Mouse (Mus musculus): ENCODE results near the gene Fam57a. TPM values are rescaled to one million over a fixed set of nuclear protein-coding genes. Genes with fewer than 3 reads are reported as not detected.

Fam57a gene
- polyA plus RNA-seq, 1 experiment = 21.4 TPM

DNA sequence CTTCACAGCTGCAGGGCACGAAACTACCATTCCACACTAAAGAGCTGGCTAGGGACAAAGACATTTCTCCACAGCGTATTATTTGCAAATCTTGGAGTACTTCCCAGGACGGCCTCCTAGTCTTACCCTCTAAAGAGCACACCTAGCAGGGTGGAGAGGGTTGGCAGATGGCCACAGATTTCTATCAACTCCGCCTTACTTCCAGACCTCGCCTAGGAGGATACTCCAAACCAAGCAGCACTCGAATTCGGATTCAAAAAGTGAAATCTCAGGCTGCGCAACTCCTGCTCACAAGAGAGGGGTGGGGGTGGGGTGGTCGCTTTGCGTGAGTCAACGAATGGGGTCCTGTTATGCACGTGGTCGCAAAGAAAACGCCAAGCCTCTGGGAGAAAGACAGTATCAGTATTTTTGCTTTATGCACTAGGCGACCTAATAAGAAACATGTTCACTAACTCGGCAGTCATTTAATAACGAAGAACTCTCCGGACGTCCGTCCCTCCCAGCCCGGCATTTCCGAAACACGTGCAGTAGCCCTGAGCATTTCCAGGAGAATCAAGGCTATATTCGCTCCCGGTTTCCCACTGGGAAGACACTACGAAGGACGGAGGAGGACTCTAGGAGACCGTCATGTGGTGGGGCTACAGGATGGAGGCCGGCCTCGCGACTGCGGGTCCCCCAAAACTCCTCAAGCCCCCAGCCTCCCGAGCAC, 37.4 kb downstream of the Fam57a start:
- Histone ChIP-seq H3K4me3 (ENCODE audit: insufficient read depth, poor library complexity, severe bottlenecking) (peak overlapping the region; percentile 99), H3K79me2 (ENCODE audit: control insufficient read depth, insufficient read depth) (peaks cover 53% of the 10 kb centered on the region), H3K36me3 (ENCODE audit: control insufficient read depth, insufficient read depth) (peaks cover 53% of the 10 kb centered on the region), H3K79me3 (ENCODE audit: low read depth) (peaks cover 20% of the 10 kb centered on the region), H3ac (ENCODE audit: control insufficient read depth, insufficient read length, low read depth) (peak overlapping the region; percentile 90), H3K27me3 (ENCODE audit: control insufficient read depth, insufficient read depth, insufficient read length) (no peaks in the 10 kb centered on the region)
- TF ChIP-seq MAX (IDR thresholded peaks at IDR 0.05) (peak; percentile 58), USF1 (IDR thresholded peaks at IDR 0.05; ENCODE audit: low read depth) (no peak), MYOD1 (IDR thresholded peaks at IDR 0.05; ENCODE audit: control insufficient read depth, insufficient read length, low read depth) (no peak), CEBPB (IDR thresholded peaks at IDR 0.05; ENCODE audit: low read depth) (no peak)

DNA sequence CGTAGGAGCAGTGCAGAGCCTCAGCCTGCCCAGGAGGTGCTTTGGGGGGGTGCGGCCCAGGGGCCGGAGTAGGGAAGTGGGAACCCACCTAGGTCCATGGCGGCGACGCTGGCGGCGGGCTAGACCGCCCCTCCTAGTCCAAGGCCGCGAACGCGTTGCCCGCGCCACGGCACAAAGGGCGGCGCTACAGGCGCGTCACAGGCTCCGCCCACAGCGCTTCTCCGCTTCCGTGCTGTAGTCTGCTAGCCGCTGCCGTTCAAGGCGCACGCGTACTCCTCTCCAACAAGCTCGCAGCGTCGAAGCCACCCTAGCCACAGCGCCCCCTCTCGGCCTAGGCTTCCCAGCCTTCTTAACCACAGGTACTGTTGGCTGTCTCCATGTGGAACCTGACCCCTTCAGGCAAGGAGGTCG, 37.9 kb downstream of the Fam57a start, which contains the start of the genes Dbil5 and Gemin4:
Dbil5 (plus strand) TSS at position 219 of the 411 bp plus-strand sequence.
Gemin4 (minus strand) TSS at position 275 of the 411 bp plus-strand sequence.
- peak within 1 kb of the TSS; percentile 90 for H3ac ChIP-seq (ENCODE audit: control insufficient read depth, insufficient read length, low read depth)
- H3K79me2 ChIP-seq (ENCODE audit: control insufficient read depth, insufficient read depth) = peaks cover 47% of the 10 kb centered on the region
- peaks cover 48% of the 10 kb centered on the region for H3K36me3 ChIP-seq (ENCODE audit: control insufficient read depth, insufficient read depth)
- TF ChIP-seq CTCF (IDR thresholded peaks at IDR 0.05; ENCODE audit: control insufficient read depth, insufficient read depth, insufficient read length) (peak; percentile 95), USF1 (IDR thresholded peaks at IDR 0.05; ENCODE audit: low read depth) (no peak), FOSL1 (IDR thresholded peaks at IDR 0.05; ENCODE audit: insufficient read depth, low read length, poor library complexity, severe bottlenecking) (no peak), MAX (IDR thresholded peaks at IDR 0.05) (peak; percentile 83)
- H3K27me3 ChIP-seq (ENCODE audit: control insufficient read depth, insufficient read depth, insufficient read length) = no peaks in the 10 kb centered on the region
- H3K4me3 ChIP-seq (ENCODE audit: insufficient read depth, poor library complexity, severe bottlenecking) = peak within 1 kb of the TSS; percentile 99
- H3K79me3 ChIP-seq (ENCODE audit: low read depth) = peaks cover 20% of the 10 kb centered on the region

DNA sequence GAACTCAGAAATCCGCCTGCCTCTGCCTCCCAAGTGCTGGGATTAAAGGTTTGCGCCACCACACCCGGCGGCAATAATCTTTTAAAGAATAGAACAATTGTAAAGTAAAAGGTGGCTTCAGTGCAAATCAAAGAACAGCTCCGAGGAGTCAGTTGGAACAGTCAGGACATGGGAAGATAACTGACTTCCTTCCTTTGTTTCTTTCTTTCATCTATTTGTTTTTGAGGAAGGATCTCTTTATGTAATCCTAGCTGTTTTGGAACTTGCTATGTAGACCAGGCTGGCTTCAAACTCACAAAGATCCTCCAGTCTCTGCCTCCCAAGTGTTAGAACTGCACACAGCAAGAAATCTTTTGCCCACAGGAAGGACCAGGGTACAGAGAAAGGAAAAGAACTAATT, 45.2 kb downstream of the Fam57a start:
- Histone ChIP-seq H3K4me3 (ENCODE audit: insufficient read depth, poor library complexity, severe bottlenecking) (no peak overlapping the region), H3K27me3 (ENCODE audit: control insufficient read depth, insufficient read depth, insufficient read length) (no peaks in the 10 kb centered on the region), H3K36me3 (ENCODE audit: control insufficient read depth, insufficient read depth) (peaks cover 28% of the 10 kb centered on the region), H3ac (ENCODE audit: control insufficient read depth, insufficient read length, low read depth) (no peak overlapping the region), H3K79me2 (ENCODE audit: control insufficient read depth, insufficient read depth) (no peaks in the 10 kb centered on the region), H3K79me3 (ENCODE audit: low read depth) (no peaks in the 10 kb centered on the region)
- TF ChIP-seq MYOG (IDR thresholded peaks at IDR 0.05; ENCODE audit: control insufficient read depth, extremely low read depth, insufficient read length) = no peak
- TF ChIP-seq FOSL1 (IDR thresholded peaks at IDR 0.05; ENCODE audit: insufficient read depth, low read length, poor library complexity, severe bottlenecking) = no peak
- TF ChIP-seq MAX (IDR thresholded peaks at IDR 0.05) = no peak
- TF ChIP-seq USF1 (IDR thresholded peaks at IDR 0.05; ENCODE audit: low read depth) = no peak
- no peak for TF ChIP-seq MYOD1 (IDR thresholded peaks at IDR 0.05; ENCODE audit: control insufficient read depth, insufficient read length, low read depth)
- no peak for TF ChIP-seq CTCF (IDR thresholded peaks at IDR 0.05; ENCODE audit: control insufficient read depth, insufficient read depth, insufficient read length)
- TF ChIP-seq CEBPB (IDR thresholded peaks at IDR 0.05; ENCODE audit: low read depth) = no peak

DNA sequence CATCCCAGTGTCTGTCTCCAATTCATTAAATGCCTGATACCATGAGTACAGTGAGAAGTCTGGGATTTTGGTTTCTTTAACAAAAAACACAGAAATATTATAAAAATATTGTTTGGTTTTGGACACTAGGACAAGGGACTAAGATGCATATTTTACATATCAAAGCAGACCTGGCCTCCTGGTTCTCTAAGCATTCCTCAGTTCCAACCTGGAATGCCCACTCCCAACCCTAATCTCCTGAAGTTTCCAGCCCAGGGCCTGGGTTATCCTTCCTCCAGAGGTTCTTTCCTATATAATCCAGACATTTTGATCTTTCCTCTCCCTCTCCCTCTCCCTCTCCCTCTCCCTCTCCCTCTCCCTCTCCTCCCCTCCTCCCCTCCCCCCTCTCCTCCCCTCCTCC, 45.6 kb downstream of the Fam57a start:
- H3K79me3 ChIP-seq (ENCODE audit: low read depth) = no peaks in the 10 kb centered on the region
- peaks cover 23% of the 10 kb centered on the region for H3K36me3 ChIP-seq (ENCODE audit: control insufficient read depth, insufficient read depth)
- no peaks in the 10 kb centered on the region for H3K79me2 ChIP-seq (ENCODE audit: control insufficient read depth, insufficient read depth)
- TF ChIP-seq MYOD1 (IDR thresholded peaks at IDR 0.05; ENCODE audit: control insufficient read depth, insufficient read length, low read depth) (no peak), MAX (IDR thresholded peaks at IDR 0.05) (no peak), MYOG (IDR thresholded peaks at IDR 0.05; ENCODE audit: control insufficient read depth, extremely low read depth, insufficient read length) (no peak), CEBPB (IDR thresholded peaks at IDR 0.05; ENCODE audit: low read depth) (no peak), FOSL1 (IDR thresholded peaks at IDR 0.05; ENCODE audit: insufficient read depth, low read length, poor library complexity, severe bottlenecking) (no peak), CTCF (IDR thresholded peaks at IDR 0.05; ENCODE audit: control insufficient read depth, insufficient read depth, insufficient read length) (no peak), USF1 (IDR thresholded peaks at IDR 0.05; ENCODE audit: low read depth) (no peak)
- H3ac ChIP-seq (ENCODE audit: control insufficient read depth, insufficient read length, low read depth) = no peak overlapping the region
- no peaks in the 10 kb centered on the region for H3K27me3 ChIP-seq (ENCODE audit: control insufficient read depth, insufficient read depth, insufficient read length)
- no peak overlapping the region for H3K4me3 ChIP-seq (ENCODE audit: insufficient read depth, poor library complexity, severe bottlenecking)

DNA sequence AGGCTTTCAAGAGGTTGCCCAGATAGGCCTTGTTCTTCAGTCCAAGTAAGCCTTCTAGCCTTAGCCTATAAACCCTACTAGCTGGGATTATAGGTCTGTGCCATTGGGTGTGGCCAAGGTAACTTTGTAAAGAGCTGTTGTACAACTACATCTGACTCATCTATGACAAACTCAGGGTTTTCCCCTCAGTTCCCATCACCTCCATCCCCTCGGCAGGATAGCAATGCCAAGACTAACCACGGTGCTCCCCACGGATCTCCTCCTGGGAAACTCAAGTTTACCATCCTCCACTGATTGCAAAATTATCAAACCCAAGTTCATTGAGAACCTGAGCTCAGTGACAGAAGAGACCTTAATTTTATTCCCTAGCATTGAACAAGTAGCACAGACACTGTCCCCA, 56.7 kb downstream of the Fam57a start:
- Histone ChIP-seq H3K27me3 (ENCODE audit: control insufficient read depth, insufficient read depth, insufficient read length) (no peaks in the 10 kb centered on the region), H3K79me3 (ENCODE audit: low read depth) (no peaks in the 10 kb centered on the region), H3K4me3 (ENCODE audit: insufficient read depth, poor library complexity, severe bottlenecking) (no peak overlapping the region), H3ac (ENCODE audit: control insufficient read depth, insufficient read length, low read depth) (no peak overlapping the region), H3K36me3 (ENCODE audit: control insufficient read depth, insufficient read depth) (peaks cover 32% of the 10 kb centered on the region), H3K79me2 (ENCODE audit: control insufficient read depth, insufficient read depth) (no peaks in the 10 kb centered on the region)
- no peak for TF ChIP-seq USF1 (IDR thresholded peaks at IDR 0.05; ENCODE audit: low read depth)
- TF ChIP-seq MAX (IDR thresholded peaks at IDR 0.05) = no peak
- TF ChIP-seq MYOG (IDR thresholded peaks at IDR 0.05; ENCODE audit: control insufficient read depth, extremely low read depth, insufficient read length) = no peak
- TF ChIP-seq CEBPB (IDR thresholded peaks at IDR 0.05; ENCODE audit: low read depth) = peak; percentile 49
- no peak for TF ChIP-seq CTCF (IDR thresholded peaks at IDR 0.05; ENCODE audit: control insufficient read depth, insufficient read depth, insufficient read length)
- no peak for TF ChIP-seq MYOD1 (IDR thresholded peaks at IDR 0.05; ENCODE audit: control insufficient read depth, insufficient read length, low read depth)
- no peak for TF ChIP-seq FOSL1 (IDR thresholded peaks at IDR 0.05; ENCODE audit: insufficient read depth, low read length, poor library complexity, severe bottlenecking)

DNA sequence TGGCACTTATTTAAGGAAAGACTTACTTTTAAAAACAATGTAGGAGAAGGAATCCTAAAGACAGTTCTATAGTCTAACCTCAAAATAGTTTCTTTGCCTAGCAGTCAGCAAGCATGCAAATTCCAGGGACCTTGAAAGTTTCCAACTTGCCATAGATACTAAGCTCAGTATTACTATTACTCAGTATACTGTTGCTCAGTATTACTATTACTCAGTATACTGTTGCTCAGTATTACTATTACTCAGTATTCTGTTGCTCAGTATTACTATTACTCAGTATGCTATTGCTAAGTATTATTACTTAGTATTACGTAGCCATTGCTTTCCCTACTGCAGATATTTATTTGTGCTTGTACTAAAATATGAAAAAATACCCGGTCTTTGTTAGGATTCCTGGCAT, 60.3 kb downstream of the Fam57a start:
- no peak overlapping the region for H3ac ChIP-seq (ENCODE audit: control insufficient read depth, insufficient read length, low read depth)
- no peak overlapping the region for H3K4me3 ChIP-seq (ENCODE audit: insufficient read depth, poor library complexity, severe bottlenecking)
- H3K79me3 ChIP-seq (ENCODE audit: low read depth) = peaks cover 8% of the 10 kb centered on the region
- H3K79me2 ChIP-seq (ENCODE audit: control insufficient read depth, insufficient read depth) = peaks cover 12% of the 10 kb centered on the region
- H3K27me3 ChIP-seq (ENCODE audit: control insufficient read depth, insufficient read depth, insufficient read length) = no peaks in the 10 kb centered on the region
- peaks cover 14% of the 10 kb centered on the region for H3K36me3 ChIP-seq (ENCODE audit: control insufficient read depth, insufficient read depth)
- no peak for TF ChIP-seq FOSL1 (IDR thresholded peaks at IDR 0.05; ENCODE audit: insufficient read depth, low read length, poor library complexity, severe bottlenecking)
